Mouse (Mus musculus) intestine, embryonic 15.5 days (tissue): ENCODE data around the gene Tbc1d8. TPM values are rescaled to one million over a fixed set of nuclear protein-coding genes. Genes with fewer than 3 reads are reported as not detected.

ENCODE experiments used
- ATAC-seq: fragments of 200-750 bp; cut with Nextera tagmentation; 2 replicates; pipeline ENCODE4 v1.8.0; 2017; ENCODE audit warnings: moderate TSS enrichment, moderate library complexity
- H3K27ac ChIP-seq: fragments of 300-500 bp; sonication (generic); 2 replicates; pipeline ENCODE4 v1.5.1; 2015; ENCODE audit warnings: mild to moderate bottlenecking, inconsistent platforms
- H3K27me3 ChIP-seq: fragments of 300-500 bp; sonication (generic); replicated peaks from 2 replicates; pipeline ENCODE4 v1.6.1; 2015; ENCODE audit warnings: inconsistent platforms
- H3K36me3 ChIP-seq: fragments of 300-500 bp; sonication (generic); 2 replicates; pipeline ENCODE4 v1.6.1; 2015; ENCODE audit warnings: inconsistent platforms
- H3K4me1 ChIP-seq: fragments of 300-500 bp; sonication (generic); replicated peaks from 2 replicates; pipeline ENCODE4 v1.6.1; 2015; ENCODE audit warnings: inconsistent platforms
- H3K4me2 ChIP-seq: fragments of 300-500 bp; sonication (generic); replicated peaks from 2 replicates; pipeline ENCODE4 v1.6.1; 2015; ENCODE audit warnings: mild to moderate bottlenecking, inconsistent platforms
- H3K4me3 ChIP-seq: fragments of 300-500 bp; sonication (generic); replicated peaks from 2 replicates; pipeline ENCODE4 v1.5.1; 2015; ENCODE audit warnings: inconsistent platforms
- H3K9ac ChIP-seq: fragments of 300-500 bp; sonication (generic); 2 replicates; pipeline ENCODE4 v1.6.1; 2015; ENCODE audit warnings: inconsistent platforms
- H3K9me3 ChIP-seq: fragments of 300-500 bp; sonication (generic); 2 replicates; pipeline ENCODE4 v1.6.1; 2016; ENCODE audit warnings: inconsistent platforms
- WGBS: fragments of 180-500 bp; shearing (Covaris S2); methylation state at CpG from one replicate; pipeline ENCODE4 v1.1.7; 2015; 5-methylcytosine and 5-hydroxymethylcytosine counted together
- polyA plus RNA-seq: library from polyadenylated mRNA; unstranded; fragments of >200 nt; fragmentation: Nextera tagmentation; extraction: Ambion mirVana; gene quantifications from 2 replicates; pipeline ENCODE4 v1.2.1, GENCODE M21; 2015

The Tbc1d8 gene
- polyA plus RNA-seq, 1 experiment from 2014 or later = 8.7 TPM

DNA sequence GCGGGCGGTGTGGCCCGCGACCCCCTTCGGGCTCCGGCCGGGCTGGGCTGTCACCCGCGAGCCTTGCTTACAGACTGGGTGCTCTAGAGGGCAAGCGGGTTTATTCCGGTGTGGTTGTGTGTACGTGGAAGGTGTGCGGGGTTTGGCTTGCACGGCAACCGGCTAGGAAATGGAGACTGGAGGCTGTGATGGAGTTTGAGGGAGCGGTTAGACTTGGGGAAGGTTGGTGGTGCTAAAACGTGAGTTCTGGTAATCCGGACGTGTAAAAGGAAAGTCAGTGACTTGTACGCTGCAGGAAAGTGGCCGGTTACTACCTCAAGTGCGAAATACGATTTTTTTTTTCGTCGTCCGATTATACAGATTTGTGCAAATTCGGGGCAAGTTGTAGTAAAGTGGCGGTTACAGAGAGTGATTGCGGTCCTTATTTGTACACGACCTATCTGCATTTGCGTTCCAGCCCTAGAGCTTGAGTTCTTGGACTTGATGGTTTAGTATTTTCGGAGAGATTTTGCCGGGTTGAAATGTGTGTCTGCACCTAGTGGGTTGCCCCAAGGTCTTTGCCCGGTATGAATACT is 110.2 kb downstream of the Tbc1d8 start:
- peak; percentile 36; the same call in 1 of the 2 replicates for ATAC-seq
- Histone ChIP-seq H3K27me3 (no peaks in the 10 kb centered on the region), H3K36me3 (peaks cover 26% of the 10 kb centered on the region), H3K4me2 (peak overlapping the region; percentile 67), H3K9ac (peak overlapping the region; percentile 83), H3K27ac (peak overlapping the region; percentile 91), H3K4me1 (peaks cover 14% of the 10 kb centered on the region), H3K4me3 (peak overlapping the region; percentile 60), H3K9me3 (no peaks in the 10 kb centered on the region)
- WGBS = under 1% methylated on average over 34 of the region's 34 CpGs

DNA sequence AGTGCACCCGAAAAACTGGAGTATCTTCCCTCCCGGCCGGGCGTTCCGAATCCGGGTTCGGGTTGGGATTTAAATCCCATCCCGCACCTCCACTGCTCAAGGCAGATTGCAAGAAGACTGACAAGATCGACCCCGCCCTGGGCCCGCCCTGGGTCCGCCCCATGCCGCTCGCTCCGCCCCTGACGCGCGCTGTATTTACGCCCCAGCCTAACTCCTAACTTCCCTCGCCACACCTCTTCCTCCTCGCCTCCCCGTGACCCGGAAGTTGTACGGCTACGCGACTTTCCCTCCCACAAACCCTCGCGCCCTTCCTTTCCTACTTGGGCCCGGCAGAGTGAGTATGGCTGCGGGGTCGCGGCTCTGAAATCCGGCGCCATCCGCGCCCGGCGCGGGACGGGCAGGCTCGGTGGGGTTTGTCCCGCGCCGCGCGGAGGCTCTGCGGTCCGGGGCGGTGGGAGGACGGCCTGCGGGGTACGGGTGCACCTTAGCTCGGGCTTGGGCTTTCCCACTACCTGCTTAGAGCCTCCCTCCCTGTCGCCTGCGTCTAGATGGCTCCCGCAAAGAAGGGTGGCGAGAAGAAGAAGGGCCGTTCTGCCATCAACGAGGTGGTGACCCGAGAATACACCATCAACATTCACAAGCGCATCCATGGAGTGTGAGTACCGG is 110.8 kb downstream of the Tbc1d8 start, which contains the start of gene Rpl31:
Gene Rpl31, plus strand, starts transcription at position 242 of the 666 bp plus-strand sequence.
- Histone ChIP-seq H3K36me3 (peaks cover 25% of the 10 kb centered on the region), H3K9me3 (no peaks in the 10 kb centered on the region), H3K9ac (peak within 1 kb of the TSS; percentile 83), H3K27me3 (no peaks in the 10 kb centered on the region), H3K4me3 (peak within 1 kb of the TSS; percentile 60), H3K4me2 (peak within 1 kb of the TSS; percentile 67), H3K4me1 (peaks cover 14% of the 10 kb centered on the region), H3K27ac (peak within 1 kb of the TSS; percentile 91)
- peak; percentile 99 for ATAC-seq
- under 1% methylated on average over 62 of the region's 62 CpGs for WGBS

DNA sequence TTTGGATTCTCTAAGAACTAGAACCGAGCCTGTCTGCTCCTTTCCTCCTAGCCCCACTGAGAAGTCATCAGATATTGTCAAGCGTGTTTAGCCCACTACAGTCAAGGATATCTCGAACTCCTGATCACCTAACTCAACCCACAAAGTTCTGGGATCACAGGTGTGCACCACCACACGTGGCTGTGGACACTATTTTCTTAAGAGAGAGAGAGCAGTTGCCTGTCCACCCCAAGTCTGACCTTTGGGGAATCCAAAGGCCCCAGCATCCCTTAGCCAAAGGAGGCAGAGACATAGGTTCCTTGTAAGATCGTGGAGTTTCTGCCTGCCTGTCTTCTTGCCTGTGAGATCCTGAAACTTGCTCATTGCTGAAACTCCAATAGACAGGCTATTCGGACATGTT is 111.5 kb downstream of the Tbc1d8 start:
- peak overlapping the region; percentile 63 for H3K4me2 ChIP-seq
- no peaks in the 10 kb centered on the region for H3K27me3 ChIP-seq
- 27% methylated on average over 6 of the region's 6 CpGs for WGBS
- H3K27ac ChIP-seq = no peak overlapping the region
- H3K4me3 ChIP-seq = peak overlapping the region; percentile 60
- peak overlapping the region; percentile 39; the same call in 1 of the 2 replicates for H3K9ac ChIP-seq
- H3K4me1 ChIP-seq = peaks cover 14% of the 10 kb centered on the region
- peaks cover 19% of the 10 kb centered on the region for H3K36me3 ChIP-seq
- H3K9me3 ChIP-seq = no peaks in the 10 kb centered on the region
- ATAC-seq = peak; percentile 19; the same call in 1 of the 2 replicates

GRCm38 (mm10) chr1:39365562-39365961 is 113.0 kb downstream of the Tbc1d8 start:
- no peak overlapping the region for H3K4me3 ChIP-seq
- no peak overlapping the region for H3K4me2 ChIP-seq
- H3K9me3 ChIP-seq = no peaks in the 10 kb centered on the region
- no peak overlapping the region for H3K9ac ChIP-seq
- no peak overlapping the region for H3K27ac ChIP-seq
- H3K36me3 ChIP-seq = peaks cover 6% of the 10 kb centered on the region
- WGBS = 87% methylated on average over 1 of the region's 1 CpGs
- peaks cover 3% of the 10 kb centered on the region; the same call in 1 of the 2 replicates for H3K27me3 ChIP-seq
- no peak for ATAC-seq
- peaks cover 17% of the 10 kb centered on the region for H3K4me1 ChIP-seq

DNA sequence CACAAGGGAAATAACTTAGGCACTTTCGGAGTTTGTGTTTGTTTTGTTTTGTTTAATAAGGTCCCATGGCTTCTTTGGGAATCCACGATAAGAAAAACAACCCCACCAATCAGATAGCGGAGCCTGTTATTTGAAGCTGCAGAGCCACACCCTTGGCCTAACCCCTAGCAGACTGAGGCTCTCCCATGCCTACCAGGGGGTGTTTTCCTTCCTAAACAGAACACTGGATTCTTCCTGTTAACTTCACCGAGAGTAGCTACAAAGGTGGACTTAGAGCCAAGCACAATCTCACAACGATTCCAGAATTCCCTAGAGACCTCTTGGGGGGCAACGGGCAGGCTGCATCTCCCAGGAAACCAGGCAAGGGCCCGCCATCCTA is 116.1 kb downstream of the Tbc1d8 start:
- ATAC-seq = no peak
- Histone ChIP-seq H3K9me3 (no peaks in the 10 kb centered on the region), H3K4me2 (no peak overlapping the region), H3K27ac (no peak overlapping the region), H3K27me3 (peaks cover 3% of the 10 kb centered on the region; the same call in 1 of the 2 replicates), H3K4me1 (peaks cover 5% of the 10 kb centered on the region; the same call in 1 of the 2 replicates), H3K9ac (no peak overlapping the region), H3K36me3 (no peaks in the 10 kb centered on the region), H3K4me3 (no peak overlapping the region)
- 42% methylated on average over 7 of the region's 7 CpGs for WGBS

- WGBS = 24% methylated on average over 24 of the region's 24 CpGs
- no peak overlapping the region; the same call in 1 of the 2 replicates for H3K4me3 ChIP-seq
These were observed 116.6 kb downstream of the Tbc1d8 start for GRCm38 (mm10) chr1:39361754-39362514.

DNA sequence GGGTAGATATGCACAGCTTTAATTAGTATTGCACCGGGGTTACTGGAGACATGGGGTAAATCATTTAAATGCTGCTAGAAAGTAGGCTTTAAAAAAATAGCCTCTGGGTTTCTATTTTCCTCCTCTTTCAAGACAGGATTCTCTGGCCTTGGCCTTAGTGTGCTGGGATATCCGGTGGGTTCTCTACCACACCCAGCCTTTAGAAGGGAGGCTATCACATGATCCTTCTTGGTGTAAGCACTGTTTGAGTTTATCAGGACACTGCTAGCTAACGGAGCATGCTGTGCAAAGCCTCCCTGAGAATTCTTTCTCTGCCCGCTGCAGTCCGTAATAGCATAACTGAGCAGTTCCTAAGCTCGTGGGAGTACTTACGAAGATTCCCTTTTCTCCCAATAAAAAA is 129.1 kb downstream of the Tbc1d8 start:
- Histone ChIP-seq H3K4me1 (no peaks in the 10 kb centered on the region), H3K9ac (no peak overlapping the region), H3K4me3 (no peak overlapping the region), H3K4me2 (no peak overlapping the region), H3K36me3 (no peaks in the 10 kb centered on the region), H3K27me3 (no peaks in the 10 kb centered on the region), H3K9me3 (no peaks in the 10 kb centered on the region), H3K27ac (no peak overlapping the region)
- no peak for ATAC-seq
- WGBS = 75% methylated on average over 7 of the region's 7 CpGs

More at GRCm38 (mm10) chr1:39361754-39362514, 116.6 kb downstream of the Tbc1d8 start:
- ATAC-seq = peak; percentile 65
- Histone ChIP-seq H3K27ac (no peak overlapping the region), H3K9ac (no peak overlapping the region), H3K36me3 (no peaks in the 10 kb centered on the region), H3K9me3 (no peaks in the 10 kb centered on the region), H3K4me2 (peak overlapping the region; percentile 41), H3K27me3 (peaks cover 3% of the 10 kb centered on the region; the same call in 1 of the 2 replicates), H3K4me1 (0 out of 2 replicates have a peak, but pooled peaks cover 3% of the 10 kb centered on the region)

- H3K9ac ChIP-seq = no peak overlapping the region
- H3K4me1 ChIP-seq = no peaks in the 10 kb centered on the region
- H3K9me3 ChIP-seq = no peaks in the 10 kb centered on the region
- WGBS = 76% methylated on average over 1 of the region's 1 CpGs
- no peaks in the 10 kb centered on the region for H3K36me3 ChIP-seq
- H3K27me3 ChIP-seq = no peaks in the 10 kb centered on the region
- H3K4me2 ChIP-seq = no peak overlapping the region
- H3K4me3 ChIP-seq = no peak overlapping the region
- H3K27ac ChIP-seq = no peak overlapping the region
- ATAC-seq = no peak
These were observed 129.6 kb downstream of the Tbc1d8 start for GRCm38 (mm10) chr1:39349001-39349400.

DNA sequence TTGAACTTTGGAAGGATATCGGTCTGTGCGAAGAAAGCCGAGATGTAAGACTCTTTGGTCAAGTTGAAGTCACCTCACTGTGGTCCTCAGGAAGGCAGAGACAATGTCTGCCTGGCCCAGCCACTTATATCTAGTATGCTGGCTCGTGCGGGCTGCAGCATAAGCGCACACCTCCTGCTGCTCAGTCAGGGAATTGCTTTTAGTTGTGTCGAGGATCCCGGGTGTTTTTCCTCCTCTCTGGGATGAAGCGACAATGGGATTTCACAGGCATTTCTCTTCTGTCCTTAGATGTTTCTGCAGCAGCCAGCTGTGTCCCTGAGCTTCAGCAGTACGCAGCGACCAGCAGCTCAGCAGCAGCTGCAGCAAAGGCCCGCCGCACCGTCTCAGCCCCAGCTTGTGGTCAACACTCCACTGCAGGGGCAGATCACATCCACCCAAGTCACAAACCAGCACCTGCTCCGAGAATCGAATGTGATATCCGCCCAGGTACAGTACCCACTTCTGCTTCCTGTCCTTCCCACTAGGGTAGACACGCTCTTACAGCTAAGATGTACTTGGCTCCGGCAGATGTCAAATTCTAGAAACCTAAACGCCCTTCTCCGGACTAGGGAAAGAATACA is 133.5 kb downstream of the Tbc1d8 start:
- Histone ChIP-seq H3K4me1 (no peaks in the 10 kb centered on the region), H3K27ac (no peak overlapping the region), H3K9ac (no peak overlapping the region), H3K36me3 (no peaks in the 10 kb centered on the region), H3K9me3 (no peaks in the 10 kb centered on the region), H3K27me3 (no peaks in the 10 kb centered on the region), H3K4me2 (no peak overlapping the region), H3K4me3 (no peak overlapping the region)
- 60% methylated on average over 21 of the region's 21 CpGs for WGBS
- ATAC-seq = no peak

GRCm38 (mm10) chr1:39343242-39343641 is 135.3 kb downstream of the Tbc1d8 start:
- no peaks in the 10 kb centered on the region for H3K27me3 ChIP-seq
- H3K4me2 ChIP-seq = no peak overlapping the region
- H3K36me3 ChIP-seq = no peaks in the 10 kb centered on the region
- no peak overlapping the region for H3K4me3 ChIP-seq
- no peak overlapping the region for H3K9ac ChIP-seq
- H3K27ac ChIP-seq = no peak overlapping the region
- no peaks in the 10 kb centered on the region for H3K9me3 ChIP-seq
- no peaks in the 10 kb centered on the region for H3K4me1 ChIP-seq
- 81% methylated on average over 5 of the region's 5 CpGs for WGBS
- ATAC-seq = no peak

- WGBS = 78% methylated on average over 4 of the region's 4 CpGs
- H3K36me3 ChIP-seq = no peaks in the 10 kb centered on the region
- H3K27ac ChIP-seq = no peak overlapping the region
- no peaks in the 10 kb centered on the region for H3K9me3 ChIP-seq
- H3K27me3 ChIP-seq = no peaks in the 10 kb centered on the region
- no peak overlapping the region for H3K9ac ChIP-seq
- no peak for ATAC-seq
- no peaks in the 10 kb centered on the region for H3K4me1 ChIP-seq
- H3K4me2 ChIP-seq = no peak overlapping the region
- H3K4me3 ChIP-seq = no peak overlapping the region
These were observed 136.7 kb downstream of the Tbc1d8 start for GRCm38 (mm10) chr1:39341807-39342206.

GRCm38 (mm10) chr1:39340647-39341046 is 137.9 kb downstream of the Tbc1d8 start:
- H3K27me3 ChIP-seq = no peaks in the 10 kb centered on the region
- no peak overlapping the region for H3K4me2 ChIP-seq
- H3K9me3 ChIP-seq = no peaks in the 10 kb centered on the region
- no peak overlapping the region for H3K4me3 ChIP-seq
- no peaks in the 10 kb centered on the region for H3K4me1 ChIP-seq
- peak; percentile 69 for ATAC-seq
- H3K27ac ChIP-seq = no peak overlapping the region
- WGBS = 16% methylated on average over 8 of the region's 8 CpGs
- no peaks in the 10 kb centered on the region for H3K36me3 ChIP-seq
- H3K9ac ChIP-seq = no peak overlapping the region
